Mouse (Mus musculus) intestine, postnatal 0 days (tissue): ENCODE measurements at regions not wholly inside any gene's neighbourhood (a gene's known extent, or its start where the extent isn't known, plus 50 kb on each side); places are given as distances from the start of the nearest gene placed in this dataset.

Experiments
- ATAC-seq: fragments of 200-750 bp; cut with Nextera tagmentation; 2 replicates; pipeline ENCODE4 v1.8.0; 2017; ENCODE audit warnings: mild to moderate bottlenecking, moderate TSS enrichment, moderate library complexity
- H3K27ac ChIP-seq: fragments of 300-500 bp; sonication (generic); 2 replicates; pipeline ENCODE4 v1.5.1; 2014; ENCODE audit warnings: mild to moderate bottlenecking, low read depth, low read length, moderate library complexity
- H3K27me3 ChIP-seq: fragments of 300-500 bp; sonication (generic); replicated peaks from 2 replicates; pipeline ENCODE4 v1.6.1; 2014; ENCODE audit warnings: low read length, mixed read lengths; ENCODE audit not compliant: control insufficient read depth, insufficient read depth
- H3K36me3 ChIP-seq: fragments of 300-500 bp; sonication (generic); 2 replicates; pipeline ENCODE4 v1.6.1; 2014; ENCODE audit warnings: mild to moderate bottlenecking, moderate library complexity; ENCODE audit not compliant: control insufficient read depth, insufficient read depth
- H3K4me1 ChIP-seq: fragments of 300-500 bp; sonication (generic); replicated peaks from 2 replicates; pipeline ENCODE4 v1.6.1; 2014; ENCODE audit warnings: antibody characterized with exemption, low read length, mixed read lengths; ENCODE audit not compliant: control insufficient read depth, insufficient read depth
- H3K4me2 ChIP-seq: fragments of 300-500 bp; sonication (generic); replicated peaks from 2 replicates; pipeline ENCODE4 v1.6.1; 2014; ENCODE audit warnings: low read depth, mild to moderate bottlenecking, moderate library complexity
- H3K4me3 ChIP-seq: fragments of 300-500 bp; sonication (generic); 2 replicates; pipeline ENCODE4 v1.5.1; 2014; ENCODE audit warnings: low read depth, low read length
- H3K9ac ChIP-seq: fragments of 300-500 bp; sonication (generic); 2 replicates; pipeline ENCODE4 v1.6.1; 2014; ENCODE audit warnings: mild to moderate bottlenecking, low read depth, low read length
- H3K9me3 ChIP-seq: fragments of 300-500 bp; sonication (generic); 2 replicates; pipeline ENCODE4 v1.6.1; 2016; ENCODE audit warnings: mixed run types; ENCODE audit not compliant: control insufficient read depth
- CTCF ChIP-seq: sonication (generic); IDR thresholded peaks from 2 replicates; pipeline ENCODE4 v1.5.1; 2016; ENCODE audit warnings: low read depth, mild to moderate bottlenecking, control low read depth, antibody characterized with exemption, moderate library complexity
- WGBS: fragments of 180-500 bp; shearing (Covaris S2); extraction: QIAGEN DNeasy Blood & Tissue Kit; methylation state at CpG from one replicate; pipeline ENCODE4 v1.1.7; 2014; 5-methylcytosine and 5-hydroxymethylcytosine counted together

- no peaks in the 10 kb centered on the region for H3K9me3 ChIP-seq
- no peaks in the 10 kb centered on the region for H3K36me3 ChIP-seq
- no peak for ATAC-seq
- H3K9ac ChIP-seq = no peak overlapping the region
- H3K4me3 ChIP-seq = no peak overlapping the region
- no peaks in the 10 kb centered on the region for H3K4me1 ChIP-seq
- no peaks in the 10 kb centered on the region for H3K27me3 ChIP-seq
- WGBS = 80% methylated on average over 6 of the region's 6 CpGs
- H3K4me2 ChIP-seq = no peak overlapping the region
- TF ChIP-seq CTCF = no peak
- H3K27ac ChIP-seq = no peak overlapping the region
These were observed 183.3 kb upstream of the 4930412O13Rik start for GRCm38 (mm10) chr2:9697591-9698345.

- Histone ChIP-seq H3K9ac (no peak overlapping the region), H3K27ac (no peak overlapping the region), H3K4me3 (no peak overlapping the region), H3K27me3 (no peaks in the 10 kb centered on the region), H3K4me2 (no peak overlapping the region), H3K4me1 (no peaks in the 10 kb centered on the region), H3K9me3 (no peaks in the 10 kb centered on the region), H3K36me3 (no peaks in the 10 kb centered on the region)
- WGBS = 75% methylated on average over 3 of the region's 3 CpGs
- no peak for TF ChIP-seq CTCF
- ATAC-seq = no peak
These were observed 176.8 kb upstream of the 4930412O13Rik start for GRCm38 (mm10) chr2:9704266-9704665.

GRCm38 (mm10) chr2:9709466-9709865 lies 171.6 kb upstream of the 4930412O13Rik start:
- Histone ChIP-seq H3K9me3 (no peaks in the 10 kb centered on the region), H3K4me1 (no peaks in the 10 kb centered on the region), H3K4me3 (no peak overlapping the region), H3K9ac (no peak overlapping the region), H3K27ac (no peak overlapping the region), H3K4me2 (no peak overlapping the region), H3K36me3 (no peaks in the 10 kb centered on the region), H3K27me3 (no peaks in the 10 kb centered on the region)
- WGBS = 78% methylated on average over 7 of the region's 7 CpGs
- TF ChIP-seq CTCF = no peak
- no peak for ATAC-seq

GRCm38 (mm10) chr2:9717904-9718303 lies 163.1 kb upstream of the 4930412O13Rik start:
- Histone ChIP-seq H3K27ac (no peak overlapping the region), H3K4me2 (no peak overlapping the region), H3K4me3 (no peak overlapping the region), H3K9ac (no peak overlapping the region), H3K9me3 (no peaks in the 10 kb centered on the region), H3K4me1 (no peaks in the 10 kb centered on the region), H3K27me3 (no peaks in the 10 kb centered on the region), H3K36me3 (no peaks in the 10 kb centered on the region)
- no peak for TF ChIP-seq CTCF
- no peak for ATAC-seq
- 39% methylated on average over 1 of the region's 1 CpGs for WGBS

- Histone ChIP-seq H3K4me1 (no peaks in the 10 kb centered on the region), H3K9ac (no peak overlapping the region), H3K36me3 (no peaks in the 10 kb centered on the region), H3K27me3 (no peaks in the 10 kb centered on the region), H3K4me3 (no peak overlapping the region), H3K9me3 (no peaks in the 10 kb centered on the region), H3K4me2 (no peak overlapping the region), H3K27ac (no peak overlapping the region)
- WGBS = 81% methylated on average over 7 of the region's 7 CpGs
- TF ChIP-seq CTCF = no peak
- no peak for ATAC-seq
These were observed 147.8 kb upstream of the 4930412O13Rik start for GRCm38 (mm10) chr2:9733243-9733642.

GRCm38 (mm10) chr2:9744181-9744580 lies 136.9 kb upstream of the 4930412O13Rik start:
- no peaks in the 10 kb centered on the region for H3K36me3 ChIP-seq
- no peaks in the 10 kb centered on the region for H3K27me3 ChIP-seq
- WGBS = 86% methylated on average over 3 of the region's 3 CpGs
- no peak overlapping the region for H3K27ac ChIP-seq
- no peak for TF ChIP-seq CTCF
- no peaks in the 10 kb centered on the region for H3K4me1 ChIP-seq
- no peak overlapping the region for H3K9ac ChIP-seq
- H3K4me2 ChIP-seq = no peak overlapping the region
- ATAC-seq = no peak
- H3K4me3 ChIP-seq = no peak overlapping the region
- no peaks in the 10 kb centered on the region for H3K9me3 ChIP-seq
